Mouse (Mus musculus) small intestine, adult 2 months (tissue): Measurements from ENCODE around the gene Nck1.

ENCODE experiments used
- CTCF ChIP-seq: fragments of 200-500 bp; IDR thresholded peaks from 2 replicates; pipeline ENCODE4 v1.5.1; 2012; ENCODE audit warnings: low read depth, mild to moderate bottlenecking, control low read depth, inconsistent platforms, low read length, moderate library complexity, mixed read lengths; ENCODE audit not compliant: insufficient replicate concordance, insufficient read length; ENCODE audit errors: extremely low read depth
- POLR2A ChIP-seq: fragments of 200-500 bp; IDR thresholded peaks from 2 replicates; pipeline ENCODE4 v1.6.1; 2012; ENCODE audit warnings: low read depth, mild to moderate bottlenecking, control low read depth, inconsistent platforms, low read length, moderate library complexity

GRCm38 (mm10) chr9:100580196-100580740 lies 34.3 kb upstream of the Nck1 start:
- TF ChIP-seq POLR2A (no peak), CTCF (no peak)
